Mouse (Mus musculus): Measurements from ENCODE around the gene Zfp12. TPM values are rescaled to one million over a fixed set of nuclear protein-coding genes. Genes with fewer than 3 reads are reported as not detected.
"Not testable (repeated sequence)": the region's sequence is repeated elsewhere in the genome, so short reads cannot be mapped to it uniquely, and the experiment has no call there.

Gene Zfp12
- 2.0 and 2.1 TPM in 2 replicates for polyA plus RNA-seq (2015; fragmentation: Nextera tagmentation; extraction: Ambion mirVana)

DNA sequence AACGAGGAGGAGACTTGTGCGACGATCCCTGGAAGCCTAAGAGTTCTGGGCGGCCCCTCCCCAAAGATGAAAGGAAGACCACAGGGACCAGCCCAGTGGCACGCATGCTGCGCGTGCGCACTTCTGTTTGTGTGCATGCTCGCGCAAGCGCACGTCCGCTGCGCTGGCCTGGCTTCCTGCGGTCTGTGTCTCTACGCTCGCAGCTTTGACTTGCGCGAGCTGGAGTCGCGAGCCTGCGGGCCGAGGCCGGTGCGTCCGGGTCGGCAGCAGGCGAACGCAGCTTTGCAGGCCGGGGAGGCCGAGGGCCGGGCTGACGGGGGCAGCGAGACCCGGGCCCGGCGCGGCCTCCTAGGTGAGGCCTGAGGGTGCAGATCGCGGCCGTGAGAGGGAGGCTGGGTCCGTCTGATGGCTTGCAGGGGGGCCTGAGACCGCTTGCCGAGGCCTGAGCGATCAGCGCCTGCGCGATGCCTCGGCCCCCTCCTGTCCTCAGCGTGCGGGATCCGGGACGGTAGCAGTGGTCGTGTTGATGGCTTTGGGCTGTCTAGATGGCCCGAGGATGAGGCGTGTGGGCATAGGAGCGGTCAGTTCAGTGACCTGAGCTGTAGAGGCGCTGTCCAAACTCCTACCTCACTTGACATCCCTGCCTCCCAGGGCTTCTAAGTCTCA is at the start of gene Zfp12:
Gene Zfp12, plus strand, starts transcription at position 136 of the 666 bp plus-strand sequence.
- Histone ChIP-seq H3K4me3 (ENCODE audit: low read depth, low read length) (peak within 1 kb of the TSS; percentile 77), H3K27me3 (ENCODE audit: control insufficient read depth, insufficient read depth, low read depth, low read length) (no peaks in the 10 kb centered on the region), H3K36me3 (ENCODE audit: control insufficient read depth, insufficient read depth) (no peaks in the 10 kb centered on the region), H3K9ac (ENCODE audit: low read depth, low read length) (peak within 1 kb of the TSS; percentile 76), H3K9me3 (replicated peaks; ENCODE audit: control insufficient read depth, low read length) (no peaks in the 10 kb centered on the region), H3K4me2 (ENCODE audit: low read depth, low read length) (peak within 1 kb of the TSS; percentile 69), H3K27ac (ENCODE audit: low read length) (peak within 1 kb of the TSS; percentile 82), H3K4me1 (ENCODE audit: control insufficient read depth, low read depth, low read length) (peaks cover 9% of the 10 kb centered on the region)
- peak; percentile 93 for ATAC-seq (ENCODE audit: low read depth)
- under 1% methylated on average over 58 of the region's 58 CpGs for WGBS (ENCODE audit: insufficient replicate concordance)

DNA sequence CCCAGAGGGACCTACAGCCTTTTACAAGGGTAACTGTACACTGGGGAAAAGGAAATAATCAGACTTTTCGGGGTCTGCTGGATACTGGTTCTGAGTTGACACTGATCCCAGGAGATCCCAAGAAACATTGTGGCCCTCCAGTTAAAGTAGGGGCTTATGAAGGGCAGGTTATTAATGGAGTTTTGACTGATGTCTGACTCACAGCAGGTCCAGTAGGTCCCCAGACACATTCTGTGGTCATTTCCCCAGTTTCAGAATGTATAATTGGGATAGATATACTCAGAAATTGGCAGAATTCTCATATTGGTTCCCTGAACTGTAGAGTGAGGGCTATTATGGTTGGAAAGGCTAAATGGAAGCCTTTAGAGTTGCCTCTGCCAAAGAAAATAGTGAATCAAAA is 46.9 kb upstream of the Zfp12 start:
- H3K9me3 ChIP-seq (replicated peaks; ENCODE audit: control insufficient read depth, low read length); H3K27ac ChIP-seq (ENCODE audit: low read length); ATAC-seq (ENCODE audit: low read depth); H3K27me3 ChIP-seq (ENCODE audit: control insufficient read depth, insufficient read depth, low read depth, low read length); H3K4me2 ChIP-seq (ENCODE audit: low read depth, low read length); H3K36me3 ChIP-seq (ENCODE audit: control insufficient read depth, insufficient read depth); H3K9ac ChIP-seq (ENCODE audit: low read depth, low read length); H3K4me3 ChIP-seq (ENCODE audit: low read depth, low read length); H3K4me1 ChIP-seq (ENCODE audit: control insufficient read depth, low read depth, low read length): not testable (repeated sequence)
- no CpG with 5 or more reads among the region's 1 CpGs for WGBS (ENCODE audit: insufficient replicate concordance)

DNA sequence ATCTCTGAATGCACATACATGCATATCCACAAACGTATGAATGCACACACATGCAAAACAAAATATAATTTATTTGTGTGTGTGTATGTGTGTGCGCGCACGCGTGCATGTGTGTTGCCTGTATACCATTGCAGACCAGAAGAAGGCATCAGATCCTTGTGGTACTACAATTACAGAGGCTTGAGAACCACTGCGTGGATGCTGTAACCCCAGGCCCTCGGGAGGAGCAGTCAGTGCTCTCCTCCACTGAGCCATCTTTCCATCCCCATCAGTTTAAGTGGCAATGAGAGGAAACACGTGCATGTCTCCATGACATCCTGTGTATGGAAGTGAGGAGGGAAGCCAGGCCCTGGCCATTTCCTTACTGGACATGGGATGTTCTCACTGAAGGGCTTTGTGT is 42.2 kb upstream of the Zfp12 start:
- no peaks in the 10 kb centered on the region for H3K36me3 ChIP-seq (ENCODE audit: control insufficient read depth, insufficient read depth)
- H3K4me1 ChIP-seq (ENCODE audit: control insufficient read depth, low read depth, low read length): no peaks in the 10 kb centered on the region
- 68% methylated on average over 8 of the region's 8 CpGs for WGBS (ENCODE audit: insufficient replicate concordance)
- H3K27ac ChIP-seq (ENCODE audit: low read length): no peak overlapping the region
- no peak for ATAC-seq (ENCODE audit: low read depth)
- no peak overlapping the region for H3K9ac ChIP-seq (ENCODE audit: low read depth, low read length)
- H3K4me2 ChIP-seq (ENCODE audit: low read depth, low read length): no peak overlapping the region
- H3K4me3 ChIP-seq (ENCODE audit: low read depth, low read length): no peak overlapping the region
- H3K9me3 ChIP-seq (replicated peaks; ENCODE audit: control insufficient read depth, low read length): no peaks in the 10 kb centered on the region
- H3K27me3 ChIP-seq (ENCODE audit: control insufficient read depth, insufficient read depth, low read depth, low read length): no peaks in the 10 kb centered on the region

DNA sequence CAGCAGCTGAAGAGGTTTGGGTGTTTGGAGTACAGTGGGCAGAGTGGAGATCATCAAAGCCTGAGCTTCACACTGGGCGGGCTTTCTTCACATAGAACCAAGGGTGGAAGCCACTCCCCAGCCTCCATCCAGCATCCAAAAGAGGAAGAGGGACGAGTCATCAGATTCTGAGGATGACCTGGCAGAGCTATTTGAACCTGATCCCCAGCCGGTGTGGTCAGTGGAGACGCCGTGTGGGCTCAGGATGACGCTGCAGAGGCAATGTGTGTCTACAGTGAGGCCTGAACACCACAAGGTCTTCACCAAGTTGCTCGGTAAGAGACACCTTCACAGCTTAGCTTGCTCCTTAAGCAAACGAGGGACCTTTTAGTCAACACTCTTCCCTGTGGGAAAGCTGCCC is 40.2 kb upstream of the Zfp12 start:
- WGBS (ENCODE audit: insufficient replicate concordance): 37% methylated on average over 8 of the region's 8 CpGs

DNA sequence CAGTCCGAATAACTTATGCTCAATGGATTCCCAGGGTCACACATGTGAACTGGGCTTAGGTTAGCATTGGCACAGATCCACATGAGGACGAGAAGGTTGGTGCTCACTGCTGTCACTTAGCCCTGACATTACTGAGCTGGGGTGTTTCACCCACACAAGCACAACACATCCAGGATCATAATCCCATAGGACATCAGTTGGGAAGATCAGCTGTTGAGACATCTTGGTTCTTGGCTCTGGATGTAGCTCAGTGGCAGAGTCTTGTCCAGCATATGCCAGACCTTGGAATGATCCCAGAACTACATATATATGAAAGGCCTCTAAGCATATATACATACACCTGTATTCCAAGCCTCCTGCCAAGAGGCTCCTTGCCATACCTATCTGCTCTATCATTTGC is 39.8 kb upstream of the Zfp12 start:
- H3K9ac ChIP-seq (ENCODE audit: low read depth, low read length): no peak overlapping the region
- no peak for ATAC-seq (ENCODE audit: low read depth)

More for the DNA sequence above, 40.2 kb upstream of the Zfp12 start:
- not testable (repeated sequence) for H3K9me3 ChIP-seq (replicated peaks; ENCODE audit: control insufficient read depth, low read length); H3K9ac ChIP-seq (ENCODE audit: low read depth, low read length); H3K4me2 ChIP-seq (ENCODE audit: low read depth, low read length); H3K27me3 ChIP-seq (ENCODE audit: control insufficient read depth, insufficient read depth, low read depth, low read length); H3K36me3 ChIP-seq (ENCODE audit: control insufficient read depth, insufficient read depth); H3K4me1 ChIP-seq (ENCODE audit: control insufficient read depth, low read depth, low read length); H3K27ac ChIP-seq (ENCODE audit: low read length); H3K4me3 ChIP-seq (ENCODE audit: low read depth, low read length); ATAC-seq (ENCODE audit: low read depth)

DNA sequence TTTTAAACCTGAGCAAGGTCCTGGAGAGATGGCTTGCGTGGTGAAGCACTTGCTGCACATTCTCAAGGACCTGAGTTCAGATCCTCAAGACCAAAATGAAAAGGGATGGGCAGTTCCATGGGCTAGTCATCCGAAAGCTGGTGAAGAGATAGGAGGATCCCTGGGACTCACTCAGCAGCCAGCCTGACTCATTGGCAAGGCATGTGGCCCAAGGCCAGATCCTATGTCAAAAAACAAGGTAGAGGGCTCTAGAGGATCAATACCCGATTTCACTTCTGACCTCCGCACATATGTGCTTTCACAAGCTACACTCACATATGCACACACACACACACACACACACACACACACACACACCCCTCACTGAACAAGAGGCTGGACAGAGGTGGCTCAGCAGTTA is 38.5 kb upstream of the Zfp12 start:
- Histone ChIP-seq H3K27me3 (ENCODE audit: control insufficient read depth, insufficient read depth, low read depth, low read length) (no peaks in the 10 kb centered on the region), H3K9ac (ENCODE audit: low read depth, low read length) (no peak overlapping the region), H3K9me3 (replicated peaks; ENCODE audit: control insufficient read depth, low read length) (no peaks in the 10 kb centered on the region), H3K4me3 (ENCODE audit: low read depth, low read length) (no peak overlapping the region), H3K36me3 (ENCODE audit: control insufficient read depth, insufficient read depth) (no peaks in the 10 kb centered on the region), H3K4me2 (ENCODE audit: low read depth, low read length) (no peak overlapping the region), H3K4me1 (ENCODE audit: control insufficient read depth, low read depth, low read length) (no peaks in the 10 kb centered on the region), H3K27ac (ENCODE audit: low read length) (no peak overlapping the region)
- no peak for ATAC-seq (ENCODE audit: low read depth)
- 55% methylated on average over 4 of the region's 4 CpGs for WGBS (ENCODE audit: insufficient replicate concordance)

More for the DNA sequence above, 39.8 kb upstream of the Zfp12 start:
- WGBS (ENCODE audit: insufficient replicate concordance): 45% methylated on average over 2 of the region's 2 CpGs
- Histone ChIP-seq H3K4me2 (ENCODE audit: low read depth, low read length) (no peak overlapping the region), H3K4me3 (ENCODE audit: low read depth, low read length) (no peak overlapping the region), H3K9me3 (replicated peaks; ENCODE audit: control insufficient read depth, low read length) (no peaks in the 10 kb centered on the region), H3K27ac (ENCODE audit: low read length) (no peak overlapping the region), H3K27me3 (ENCODE audit: control insufficient read depth, insufficient read depth, low read depth, low read length) (no peaks in the 10 kb centered on the region), H3K36me3 (ENCODE audit: control insufficient read depth, insufficient read depth) (no peaks in the 10 kb centered on the region), H3K4me1 (ENCODE audit: control insufficient read depth, low read depth, low read length) (no peaks in the 10 kb centered on the region)

DNA sequence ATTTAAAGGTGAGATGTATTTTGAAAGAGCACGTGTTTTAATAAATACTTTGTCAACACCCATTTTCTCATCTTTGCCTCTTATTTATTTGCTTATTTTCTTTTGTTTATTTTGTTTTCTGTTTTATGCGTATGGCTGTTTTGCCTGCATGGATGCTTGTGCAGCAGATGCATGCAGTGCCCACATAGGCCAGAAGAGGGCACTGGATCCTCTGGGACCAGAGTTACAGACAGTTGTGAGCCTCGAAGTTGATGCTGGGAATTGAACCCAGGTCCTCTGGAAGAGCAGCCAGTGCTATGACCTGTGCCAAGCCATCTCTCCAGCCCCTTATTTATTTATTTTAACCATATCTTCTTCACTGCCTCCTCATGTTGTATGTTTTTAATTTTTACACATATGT is 29.9 kb upstream of the Zfp12 start:
- H3K9me3 ChIP-seq (replicated peaks; ENCODE audit: control insufficient read depth, low read length): no peaks in the 10 kb centered on the region; the same call in 1 of the 2 replicates
- H3K27me3 ChIP-seq (ENCODE audit: control insufficient read depth, insufficient read depth, low read depth, low read length): no peaks in the 10 kb centered on the region
- WGBS (ENCODE audit: insufficient replicate concordance): 57% methylated on average over 3 of the region's 3 CpGs
- no peak overlapping the region for H3K4me3 ChIP-seq (ENCODE audit: low read depth, low read length)
- no peak overlapping the region for H3K9ac ChIP-seq (ENCODE audit: low read depth, low read length)
- no peaks in the 10 kb centered on the region for H3K4me1 ChIP-seq (ENCODE audit: control insufficient read depth, low read depth, low read length)
- no peak overlapping the region for H3K27ac ChIP-seq (ENCODE audit: low read length)
- H3K36me3 ChIP-seq (ENCODE audit: control insufficient read depth, insufficient read depth): no peaks in the 10 kb centered on the region
- H3K4me2 ChIP-seq (ENCODE audit: low read depth, low read length): no peak overlapping the region
- ATAC-seq (ENCODE audit: low read depth): no peak

DNA sequence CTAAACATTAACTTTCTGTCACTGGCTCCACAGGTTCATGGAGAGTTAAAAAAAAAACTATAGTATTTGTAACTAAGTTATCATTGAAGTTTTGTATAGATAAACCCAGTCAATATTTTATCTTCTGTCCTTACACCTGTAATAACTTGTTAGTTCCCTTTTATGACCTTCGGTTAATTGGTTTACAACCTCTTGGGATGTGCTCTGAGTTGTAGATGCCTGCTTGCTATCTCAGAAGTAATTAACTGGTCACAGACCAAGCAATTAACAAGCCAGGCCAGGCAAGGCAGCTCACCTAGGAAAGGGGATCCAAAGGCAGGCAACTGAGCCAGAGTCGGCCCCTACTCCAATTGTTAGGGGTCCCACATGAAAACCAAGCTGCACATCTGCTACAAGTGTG is 21.1 kb upstream of the Zfp12 start:
- Histone ChIP-seq H3K27ac (ENCODE audit: low read length) (no peak overlapping the region), H3K9ac (ENCODE audit: low read depth, low read length) (no peak overlapping the region), H3K9me3 (replicated peaks; ENCODE audit: control insufficient read depth, low read length) (no peaks in the 10 kb centered on the region), H3K36me3 (ENCODE audit: control insufficient read depth, insufficient read depth) (no peaks in the 10 kb centered on the region), H3K4me1 (ENCODE audit: control insufficient read depth, low read depth, low read length) (no peaks in the 10 kb centered on the region), H3K27me3 (ENCODE audit: control insufficient read depth, insufficient read depth, low read depth, low read length) (no peaks in the 10 kb centered on the region), H3K4me3 (ENCODE audit: low read depth, low read length) (no peak overlapping the region), H3K4me2 (ENCODE audit: low read depth, low read length) (no peak overlapping the region)
- WGBS (ENCODE audit: insufficient replicate concordance): 49% methylated on average over 2 of the region's 2 CpGs
- ATAC-seq (ENCODE audit: low read depth): no peak

DNA sequence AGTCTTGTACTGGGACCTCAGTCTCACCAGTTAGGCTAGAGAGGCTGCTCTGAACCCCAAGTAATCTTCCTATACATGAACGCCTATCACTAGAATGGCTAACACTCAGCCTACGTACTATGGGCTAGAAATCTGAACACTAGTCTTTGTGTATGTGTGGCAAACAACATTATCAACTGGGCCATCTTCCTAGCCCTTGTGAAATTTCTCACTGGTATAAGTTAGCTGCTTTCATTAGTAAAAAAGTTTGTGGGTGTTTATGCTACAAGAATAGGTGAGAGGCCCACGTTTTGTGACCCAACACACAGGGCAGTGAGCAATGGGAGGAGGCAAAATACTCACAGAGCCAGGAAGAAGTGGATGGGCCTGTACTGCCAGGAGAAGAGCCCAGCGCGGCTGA is 14.0 kb upstream of the Zfp12 start:
- H3K36me3 ChIP-seq (ENCODE audit: control insufficient read depth, insufficient read depth): no peaks in the 10 kb centered on the region
- WGBS (ENCODE audit: insufficient replicate concordance): 57% methylated on average over 5 of the region's 5 CpGs
- H3K4me1 ChIP-seq (ENCODE audit: control insufficient read depth, low read depth, low read length): no peaks in the 10 kb centered on the region
- no peaks in the 10 kb centered on the region for H3K9me3 ChIP-seq (replicated peaks; ENCODE audit: control insufficient read depth, low read length)
- H3K27me3 ChIP-seq (ENCODE audit: control insufficient read depth, insufficient read depth, low read depth, low read length): no peaks in the 10 kb centered on the region
- H3K4me3 ChIP-seq (ENCODE audit: low read depth, low read length): no peak overlapping the region
- H3K9ac ChIP-seq (ENCODE audit: low read depth, low read length): no peak overlapping the region
- ATAC-seq (ENCODE audit: low read depth): no peak
- no peak overlapping the region for H3K4me2 ChIP-seq (ENCODE audit: low read depth, low read length)
- no peak overlapping the region for H3K27ac ChIP-seq (ENCODE audit: low read length)

Data from liver, embryonic 16.5 days (tissue).